Mouse (Mus musculus): ENCODE results near the gene Asic2. TPM values are rescaled to one million over a fixed set of nuclear protein-coding genes. Genes with fewer than 3 reads are reported as not detected.

The Asic2 gene
- total RNA-seq, 2 experiments from 2014 or later: not detected

- DNase-seq: peak; percentile 11 to 30
Measured at GRCm38 (mm10) chr11:81845010-81845685, 123.1 kb downstream of the Asic2 start.

GRCm38 (mm10) chr11:81841001-81841400 is 127.3 kb downstream of the Asic2 start:
- no peak for DNase-seq

GRCm38 (mm10) chr11:81838426-81838825 is 129.8 kb downstream of the Asic2 start:
- DNase-seq: no peak

GRCm38 (mm10) chr11:81832381-81832780 is 135.9 kb downstream of the Asic2 start:
- no peak for DNase-seq

GRCm38 (mm10) chr11:81816531-81816930 is 151.7 kb downstream of the Asic2 start:
- no peak for DNase-seq

- no peak for DNase-seq
Measured at GRCm38 (mm10) chr11:81814816-81815215, 153.4 kb downstream of the Asic2 start.

- no peak for DNase-seq
Measured at GRCm38 (mm10) chr11:81806905-81807659, 161.2 kb downstream of the Asic2 start.

GRCm38 (mm10) chr11:81803544-81803943 is 164.7 kb downstream of the Asic2 start:
- no peak for DNase-seq

GRCm38 (mm10) chr11:81802614-81803013 is 165.6 kb downstream of the Asic2 start:
- no peak for DNase-seq

- no peak for DNase-seq
Measured at GRCm38 (mm10) chr11:81800899-81801298, 167.4 kb downstream of the Asic2 start.

GRCm38 (mm10) chr11:81793588-81793987 is 174.7 kb downstream of the Asic2 start:
- DNase-seq: no peak

GRCm38 (mm10) chr11:81791579-81791978 is 176.7 kb downstream of the Asic2 start:
- DNase-seq: no peak

GRCm38 (mm10) chr11:81780596-81780995 is 187.7 kb downstream of the Asic2 start:
- peak; percentile 66 to 74 for DNase-seq

GRCm38 (mm10) chr11:81779881-81780280 is 188.4 kb downstream of the Asic2 start:
- peak; percentile 77 for DNase-seq

GRCm38 (mm10) chr11:81771195-81771895 is 196.9 kb downstream of the Asic2 start:
- no peak for DNase-seq

- no peak for DNase-seq
Measured at GRCm38 (mm10) chr11:81769691-81770260, 198.5 kb downstream of the Asic2 start.

GRCm38 (mm10) chr11:81768305-81768704 is 200.0 kb downstream of the Asic2 start:
- no peak for DNase-seq

- peak in 1 of 2 experiments; percentile 11 for DNase-seq
Measured at GRCm38 (mm10) chr11:81767781-81768180, 200.5 kb downstream of the Asic2 start.

GRCm38 (mm10) chr11:81765288-81765687 is 203.0 kb downstream of the Asic2 start:
- DNase-seq: peak in 1 of 2 experiments; percentile 9

GRCm38 (mm10) chr11:81764778-81765177 is 203.5 kb downstream of the Asic2 start:
- no peak for DNase-seq

GRCm38 (mm10) chr11:81757221-81757620 is 211.0 kb downstream of the Asic2 start:
- DNase-seq: no peak

GRCm38 (mm10) chr11:81750876-81751275 is 217.4 kb downstream of the Asic2 start:
- DNase-seq: no peak

GRCm38 (mm10) chr11:81750016-81750415 is 218.2 kb downstream of the Asic2 start:
- no peak for DNase-seq
